Mouse (Mus musculus) C2C12 (cell line): ENCODE results near the gene Nol12.

Experiments
- CEBPB ChIP-seq: IDR thresholded peaks from one replicate; pipeline ENCODE4 v1.6.1; 2011; ENCODE audit warnings: low read depth, mild to moderate bottlenecking, control low read depth, moderate library complexity
- CTCF ChIP-seq: IDR thresholded peaks from one replicate; pipeline ENCODE4 v1.5.1; 2011; ENCODE audit not compliant: control insufficient read depth, insufficient read depth, insufficient read length
- FOSL1 ChIP-seq: IDR thresholded peaks from one replicate; pipeline ENCODE4 v1.8.0; 2011; ENCODE audit warnings: mild to moderate bottlenecking, low read length; ENCODE audit not compliant: poor library complexity, insufficient read depth, severe bottlenecking
- MAX ChIP-seq: IDR thresholded peaks from one replicate; pipeline ENCODE4 v1.6.1; 2011; ENCODE audit warnings: mild to moderate bottlenecking, control low read depth
- MYOG ChIP-seq: IDR thresholded peaks from one replicate; pipeline ENCODE4 v1.6.1; 2011; ENCODE audit not compliant: control insufficient read depth, insufficient read length; ENCODE audit errors: extremely low read depth
- USF1 ChIP-seq: IDR thresholded peaks from one replicate; pipeline ENCODE4 v1.6.1; 2011; ENCODE audit warnings: low read depth, mild to moderate bottlenecking, control low read depth, moderate library complexity

- TF ChIP-seq CTCF (peak; percentile 22), MAX (no peak), USF1 (no peak), FOSL1 (no peak), CEBPB (no peak), MYOG (no peak)
Observed at GRCm38 (mm10) chr15:78942663-78943062, 7.9 kb downstream of the Nol12 start.
